Mouse (Mus musculus) A20 (cell line): ENCODE results near the gene Gm45234.

ENCODE experiments used
- DNase-seq: peaks from one replicate; pipeline ENCODE4 v3.0.0-alpha.2; 2011; ENCODE audit warnings: low read depth, low spot score

Gm45234 gene

DNA sequence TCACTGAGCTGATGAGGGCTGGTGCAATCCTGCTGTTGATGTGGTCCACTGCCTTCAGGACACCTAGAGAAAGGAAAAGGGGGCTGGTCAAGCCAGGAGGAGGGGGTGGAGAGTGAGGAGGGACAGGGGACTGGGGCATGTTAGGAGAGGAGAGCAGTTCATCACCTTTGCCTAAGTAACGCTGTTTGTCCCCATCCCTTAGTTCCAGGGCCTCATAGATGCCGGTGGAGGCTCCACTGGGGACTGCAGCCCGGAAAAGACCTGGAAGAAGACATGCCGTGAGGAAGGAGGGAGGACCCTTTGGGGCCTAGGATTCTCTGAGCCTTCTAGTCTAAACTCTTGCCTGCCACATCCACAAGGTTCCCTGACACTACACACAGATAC lies 11.7 kb upstream of the Gm45234 start:
- DNase-seq = no peak

DNA sequence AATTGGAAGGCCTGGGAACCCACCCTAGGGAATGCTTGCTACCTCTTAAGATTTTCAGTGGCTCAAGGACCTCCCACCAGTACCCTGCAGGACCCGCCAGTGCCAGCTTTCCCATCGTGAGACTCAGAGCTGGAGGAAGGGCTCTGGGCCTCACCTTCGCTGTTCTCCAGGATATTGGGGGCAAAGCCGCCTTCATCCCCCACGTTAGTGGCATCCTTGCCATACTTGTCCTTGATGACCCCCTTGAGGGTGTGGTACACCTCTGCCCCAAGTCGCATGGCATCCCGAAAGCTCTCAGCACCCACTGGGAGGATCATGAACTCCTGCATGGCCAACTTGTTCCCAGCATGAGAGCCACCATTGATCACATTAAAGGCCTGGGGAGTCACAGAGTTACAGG lies 10.1 kb upstream of the Gm45234 start:
- no peak for DNase-seq

DNA sequence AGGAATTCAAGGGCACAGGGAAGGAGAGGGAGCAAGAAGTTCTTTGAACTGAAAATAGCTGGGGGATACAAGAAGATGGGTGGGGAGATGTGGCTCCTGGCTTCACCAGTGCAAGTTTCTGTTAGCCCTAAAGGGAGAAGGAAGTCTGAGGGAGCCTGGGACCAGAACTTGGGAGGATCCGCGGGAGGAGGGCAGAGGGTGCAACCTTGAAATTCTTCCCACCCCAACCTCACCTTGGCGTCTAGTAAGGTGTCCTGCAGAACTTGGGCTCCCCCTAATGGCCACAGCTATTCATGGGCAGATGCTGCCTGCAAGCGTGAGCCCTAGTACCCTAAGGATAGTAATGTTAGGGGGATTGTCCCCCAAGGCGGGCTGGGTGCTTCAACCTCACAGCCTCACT lies 3.4 kb upstream of the Gm45234 start:
- DNase-seq = peak; percentile 90

DNA sequence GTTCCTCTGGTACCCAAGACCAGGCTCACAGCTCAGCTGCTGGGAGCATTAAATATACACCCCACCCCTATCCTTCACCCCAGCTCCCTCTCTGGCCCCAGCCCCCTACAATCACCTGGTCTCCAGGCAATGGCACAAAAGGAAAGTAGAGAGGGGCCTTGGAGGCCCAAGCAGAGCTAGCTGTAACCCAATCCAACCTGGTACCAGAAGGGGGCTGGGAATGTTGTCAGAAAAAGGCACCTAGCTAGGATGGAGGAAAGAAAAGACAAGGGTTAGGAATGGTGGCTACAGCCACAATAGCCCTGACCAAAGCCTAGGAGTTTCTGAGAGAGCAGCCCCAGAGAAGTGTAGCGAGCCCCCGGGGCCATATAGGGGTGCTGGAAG lies 3.0 kb upstream of the Gm45234 start:
- DNase-seq = no peak

DNA sequence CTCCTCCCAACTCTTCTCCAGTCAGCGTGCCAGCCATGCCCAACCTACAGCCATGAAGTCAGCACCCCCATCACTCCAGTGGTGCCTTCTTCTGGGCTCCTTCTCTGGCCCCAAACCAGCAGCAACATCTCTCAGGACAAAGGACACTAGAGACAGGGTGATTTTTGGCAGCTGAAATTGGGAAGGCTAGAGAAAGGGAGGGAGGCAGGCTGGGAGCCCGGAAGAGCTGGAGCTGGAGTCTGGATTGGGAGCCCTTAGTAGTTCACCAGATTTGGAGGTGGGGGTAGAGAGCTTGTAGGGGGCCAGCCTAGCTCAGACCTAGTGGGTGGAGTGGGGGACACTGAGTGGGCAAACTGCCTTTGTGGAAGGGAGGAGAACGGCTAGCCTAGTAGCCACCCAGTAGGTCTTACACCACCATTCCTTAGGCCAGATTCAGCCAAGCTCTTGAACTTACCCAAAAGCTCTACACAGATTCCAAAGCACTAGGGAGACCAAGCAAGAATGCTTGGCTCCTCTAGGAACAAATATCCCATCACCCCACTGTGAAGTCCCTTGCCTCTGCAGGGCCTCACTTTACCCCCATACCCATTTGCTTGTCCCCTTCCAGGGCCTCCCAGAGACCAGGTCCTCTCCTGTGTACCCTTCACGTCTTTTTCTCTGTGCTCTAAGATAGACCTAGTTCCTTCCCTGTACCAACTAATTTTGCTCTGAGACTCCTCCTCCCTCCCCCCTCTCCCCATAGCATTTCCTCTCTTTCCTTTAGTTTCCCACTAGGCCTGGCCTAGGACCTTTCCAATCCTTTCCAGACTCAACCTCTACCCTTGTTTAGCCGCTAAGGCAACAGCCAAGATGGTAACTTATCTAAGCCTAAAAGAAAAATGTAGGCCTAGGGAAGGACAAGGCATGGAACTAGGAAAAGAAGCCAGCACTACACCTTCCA lies 2.4 kb upstream of the Gm45234 start:
- DNase-seq = peak; percentile 38

DNA sequence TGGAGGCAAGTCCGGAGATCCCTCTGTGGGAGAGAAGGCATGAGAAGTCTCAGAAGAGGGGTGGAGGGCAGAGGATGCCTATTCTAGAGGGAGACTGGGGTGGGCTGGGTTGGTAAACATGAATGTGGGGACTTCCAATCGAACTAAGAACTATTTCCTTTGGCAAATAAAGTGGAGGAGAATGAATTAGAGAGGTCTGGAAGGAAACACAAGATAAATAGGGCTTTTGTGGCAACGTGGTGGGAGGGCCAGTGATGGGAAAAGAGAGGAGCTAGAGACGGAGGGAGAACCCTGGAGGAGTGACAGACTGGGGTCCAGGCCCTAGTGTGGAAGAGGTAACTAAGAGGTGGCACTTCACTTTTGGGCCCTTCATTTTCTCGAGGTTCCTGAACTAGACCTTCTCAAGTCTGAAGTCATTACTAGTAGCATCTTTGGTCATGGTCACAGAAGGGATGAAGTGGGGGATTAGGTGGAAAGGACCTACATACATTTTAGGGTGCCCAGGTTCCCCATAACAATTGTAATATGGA lies 1.6 kb upstream of the Gm45234 start:
- peak; percentile 48 for DNase-seq

DNA sequence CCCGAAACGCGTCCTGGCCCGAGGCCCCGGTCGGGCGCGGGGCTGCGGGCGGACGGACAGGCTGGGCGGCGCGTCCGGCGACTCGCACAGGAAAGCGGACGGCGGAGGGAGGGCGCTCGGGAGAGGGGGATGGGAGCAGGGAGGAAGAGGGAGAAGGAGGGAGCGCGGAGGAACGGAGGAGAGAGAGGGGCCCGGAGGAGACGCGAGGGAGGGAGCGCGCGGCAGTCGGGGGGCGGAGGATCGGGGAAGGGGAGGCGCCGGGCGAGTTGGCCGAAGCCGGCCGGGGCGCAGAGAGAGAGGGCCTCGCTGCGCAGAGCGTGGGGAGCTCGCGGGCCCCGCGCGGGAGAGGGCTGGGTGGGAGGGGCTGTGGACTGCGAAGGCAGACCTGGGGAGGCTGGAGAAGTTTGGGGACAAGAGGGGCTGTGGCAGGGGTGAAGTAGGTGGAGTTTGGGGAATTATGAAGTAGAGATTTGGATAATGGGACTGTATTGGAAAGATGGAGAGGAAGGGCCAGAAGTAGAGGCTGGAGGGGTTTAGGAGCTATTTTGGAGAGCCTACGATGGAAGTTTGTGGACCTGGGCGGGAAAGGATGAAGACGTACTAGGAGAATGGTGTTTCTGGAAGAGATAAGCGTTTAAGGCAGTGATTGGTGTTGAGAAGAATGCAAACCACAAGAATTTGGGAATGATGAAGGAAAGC lies 980 bp upstream of the Gm45234 start:
- DNase-seq = peak; percentile 77

DNA sequence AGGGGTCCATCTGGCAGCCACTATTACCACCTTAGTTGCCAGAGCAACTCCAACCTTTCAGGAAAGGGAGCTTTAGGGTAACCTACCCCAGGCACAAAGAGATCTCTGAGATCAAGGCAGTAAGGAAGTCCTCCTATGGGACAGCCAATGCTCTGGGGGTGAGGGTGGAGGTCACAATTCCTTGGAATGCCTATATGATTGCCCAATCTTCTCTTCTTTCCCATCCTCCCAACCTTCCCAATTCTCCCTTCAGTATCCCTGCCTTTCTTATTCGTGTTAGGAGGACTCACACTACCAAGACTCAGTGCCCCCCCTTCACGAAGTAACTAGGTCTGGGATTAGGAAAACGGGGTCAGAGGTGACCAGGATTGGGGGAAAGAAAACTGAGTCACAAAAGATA lies 515 bp downstream of the Gm45234 start:
- no peak for DNase-seq

DNA sequence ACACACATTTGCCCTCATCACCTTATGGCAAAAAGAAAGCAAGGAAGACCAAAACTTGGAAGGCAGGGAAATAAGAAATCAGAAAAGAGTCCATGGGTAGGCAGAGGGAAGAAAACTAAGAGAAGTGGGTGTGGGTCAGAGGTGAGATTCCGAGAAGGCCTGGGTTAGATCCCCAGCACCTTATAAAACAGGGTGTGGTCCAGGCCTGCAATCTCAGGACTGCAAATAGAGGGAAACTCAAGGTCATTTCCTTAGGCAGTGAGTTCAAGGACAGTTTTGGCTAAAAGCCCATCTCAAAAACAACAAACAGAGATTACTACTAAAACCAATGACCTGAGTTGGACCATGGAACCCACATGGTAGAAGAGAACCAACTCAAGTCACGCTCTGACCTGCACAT lies 2.0 kb downstream of the Gm45234 start:
- no peak for DNase-seq

DNA sequence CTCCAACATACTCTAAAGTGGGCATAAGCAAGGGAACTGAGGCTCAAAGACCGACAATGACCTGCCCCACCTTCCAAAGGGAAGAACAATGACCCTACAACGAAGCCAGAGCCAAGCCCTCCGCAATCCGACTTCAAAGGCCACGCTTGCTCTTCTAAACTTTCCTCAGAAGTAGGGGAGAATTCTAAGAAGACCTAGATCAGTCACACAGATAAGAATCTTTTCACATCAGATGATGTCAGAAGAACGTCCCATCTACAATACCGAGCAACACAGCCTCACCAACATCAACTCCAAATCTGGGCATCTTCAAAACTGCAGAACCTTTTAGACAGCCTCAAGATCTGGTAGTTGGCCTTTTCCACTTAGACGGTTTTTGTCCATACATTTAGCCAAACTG lies 5.4 kb downstream of the Gm45234 start:
- no peak for DNase-seq

DNA sequence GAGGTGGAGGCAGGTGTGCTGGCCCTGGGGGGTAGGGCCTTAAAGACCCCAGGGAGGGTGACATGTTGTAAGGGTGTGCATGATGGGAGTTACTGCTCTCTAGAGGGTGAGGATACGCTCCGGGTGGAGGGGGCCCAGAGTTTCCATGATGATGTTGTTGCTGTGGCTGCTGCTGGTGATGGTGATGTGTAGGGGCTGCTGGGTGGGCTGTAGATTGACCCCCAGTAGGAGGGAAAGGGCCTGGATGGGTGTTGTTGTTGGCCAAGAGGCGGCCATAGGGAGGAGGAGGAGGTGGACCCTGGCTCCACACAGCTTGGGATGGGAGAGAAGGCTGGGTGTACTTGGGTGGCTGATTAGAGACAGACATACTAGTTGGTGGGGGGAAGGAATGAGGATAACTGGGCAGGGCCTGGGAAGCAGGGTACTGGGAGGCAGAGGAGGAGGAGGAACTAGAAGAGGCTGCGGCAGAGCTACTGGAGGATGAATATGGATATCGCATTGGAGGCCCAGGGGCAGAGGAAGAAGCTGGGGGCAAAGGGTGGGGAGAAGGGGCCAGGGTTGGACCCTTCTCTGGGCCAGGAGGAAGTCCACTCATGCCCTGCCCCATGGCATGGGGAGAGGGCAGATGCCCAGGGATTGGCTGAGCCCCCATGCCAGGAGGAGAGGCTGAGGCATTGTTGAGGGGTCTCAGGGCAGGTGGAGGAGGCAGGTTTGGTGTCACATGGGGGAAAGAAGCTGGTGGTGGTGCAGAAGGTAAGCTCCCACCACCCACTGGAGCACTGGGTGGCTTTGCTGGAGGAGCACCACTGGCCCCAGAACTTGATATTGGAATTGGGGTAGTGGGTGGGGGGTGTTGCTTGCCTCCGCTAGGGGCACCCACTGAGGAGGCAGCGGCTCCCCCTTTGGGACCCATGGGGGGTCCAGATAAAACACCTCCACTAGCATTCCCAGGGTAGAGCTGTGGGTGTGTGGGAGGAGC lies 8.9 kb downstream of the Gm45234 start:
- no peak for DNase-seq

DNA sequence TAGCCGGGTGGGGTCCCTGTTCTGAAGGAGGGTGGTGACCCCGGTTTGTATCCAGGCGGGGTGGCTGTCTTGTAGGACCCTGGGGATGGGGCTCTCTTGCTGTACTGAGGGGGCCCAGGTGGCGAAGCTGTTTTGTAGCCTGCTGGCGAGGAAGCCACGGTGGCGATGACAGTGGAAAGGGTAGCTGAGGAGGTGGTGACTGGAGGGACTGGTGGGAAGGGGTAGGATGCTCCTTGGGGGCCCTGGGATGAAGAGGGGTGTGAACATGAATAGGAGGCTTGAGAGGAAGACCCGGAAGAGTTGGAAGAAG lies 9.6 kb downstream of the Gm45234 start:
- DNase-seq = no peak

DNA sequence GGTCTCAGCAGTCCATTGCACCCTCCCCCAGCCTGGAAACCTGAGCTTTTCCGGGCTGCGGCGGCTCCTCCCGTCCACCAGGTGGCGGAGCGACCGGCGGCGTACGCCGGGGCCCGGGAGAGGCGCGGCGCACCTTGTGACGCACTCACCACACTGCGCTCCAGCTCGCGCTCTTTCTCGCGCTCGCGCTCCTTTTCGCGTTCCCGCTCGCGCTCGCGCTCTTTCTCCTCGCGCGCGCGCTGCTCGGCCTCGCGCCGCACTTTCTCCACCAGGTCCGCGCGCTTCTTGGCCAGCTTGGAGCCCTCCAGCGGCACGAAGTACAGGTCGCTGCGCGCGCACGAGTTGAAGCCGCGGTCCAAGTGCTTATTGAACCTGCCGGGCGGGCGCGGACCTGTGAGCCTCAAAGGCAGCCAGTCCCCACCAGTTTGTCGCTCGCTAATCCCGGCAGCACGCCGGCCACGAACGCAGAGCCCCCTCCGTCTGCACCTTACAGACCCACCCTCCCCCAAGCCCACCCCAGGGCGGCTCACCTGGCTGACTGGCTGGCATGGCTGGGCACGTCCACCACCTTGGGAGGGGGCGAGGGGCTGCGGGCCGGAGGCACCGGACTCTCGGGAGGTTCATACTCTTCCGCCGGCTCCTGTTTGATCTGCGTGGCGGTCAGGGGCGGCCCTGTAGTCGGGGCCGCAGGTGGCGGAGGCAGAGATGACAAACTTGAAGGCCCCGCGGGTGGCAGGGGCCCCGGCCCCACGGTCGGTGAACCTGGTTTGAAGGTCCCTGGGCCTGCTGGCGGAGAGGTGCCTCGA lies 10.1 kb downstream of the Gm45234 start:
- DNase-seq = peak; percentile 98

DNA sequence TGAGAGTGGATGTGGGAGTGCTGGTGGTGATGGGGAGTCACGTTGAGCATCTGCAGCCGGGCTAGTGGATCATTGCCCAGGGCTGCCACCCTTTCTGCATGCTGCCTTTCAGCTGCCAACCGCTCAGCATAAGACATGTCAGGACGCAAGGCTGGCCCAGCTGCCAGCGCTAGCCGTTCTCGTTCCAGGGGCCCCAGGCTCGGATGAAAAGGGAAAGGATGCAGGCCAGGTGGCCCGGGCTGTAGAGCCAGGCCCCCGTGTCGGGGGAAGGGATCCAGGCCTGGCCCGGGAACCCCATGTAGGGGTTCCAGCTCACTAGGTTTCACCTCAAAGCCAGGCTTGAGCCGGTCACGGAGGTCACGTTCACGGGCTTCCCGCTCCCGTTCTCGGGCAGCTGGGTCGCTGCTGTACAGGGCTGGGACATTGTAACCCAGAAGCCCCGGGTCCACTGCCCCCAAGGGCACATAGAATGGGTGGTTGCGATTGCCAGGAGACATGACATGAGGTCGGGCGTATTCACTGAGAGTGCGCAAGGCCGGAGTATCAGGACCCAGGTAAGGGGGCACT lies 11.0 kb downstream of the Gm45234 start:
- no peak for DNase-seq

DNA sequence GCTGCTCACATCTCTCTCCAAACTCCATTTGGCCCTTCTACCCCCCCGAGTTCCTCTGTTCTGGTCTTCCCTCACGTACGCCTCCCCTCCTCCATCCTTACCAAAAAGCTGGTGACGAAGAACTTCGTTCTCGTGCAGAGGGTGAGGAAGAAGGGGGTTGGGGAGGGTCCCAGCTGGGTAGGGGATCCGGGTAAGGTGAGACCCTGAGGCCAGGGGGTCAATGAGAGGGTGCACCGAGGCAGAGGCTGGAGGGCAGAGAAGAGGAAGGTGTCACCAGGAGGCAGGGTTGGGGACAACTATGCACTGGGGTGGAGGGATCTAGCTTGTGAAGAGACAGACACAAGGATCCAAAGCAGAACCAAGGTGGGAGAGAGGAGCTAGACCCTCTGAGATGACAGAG lies 12.2 kb downstream of the Gm45234 start:
- no peak for DNase-seq

DNA sequence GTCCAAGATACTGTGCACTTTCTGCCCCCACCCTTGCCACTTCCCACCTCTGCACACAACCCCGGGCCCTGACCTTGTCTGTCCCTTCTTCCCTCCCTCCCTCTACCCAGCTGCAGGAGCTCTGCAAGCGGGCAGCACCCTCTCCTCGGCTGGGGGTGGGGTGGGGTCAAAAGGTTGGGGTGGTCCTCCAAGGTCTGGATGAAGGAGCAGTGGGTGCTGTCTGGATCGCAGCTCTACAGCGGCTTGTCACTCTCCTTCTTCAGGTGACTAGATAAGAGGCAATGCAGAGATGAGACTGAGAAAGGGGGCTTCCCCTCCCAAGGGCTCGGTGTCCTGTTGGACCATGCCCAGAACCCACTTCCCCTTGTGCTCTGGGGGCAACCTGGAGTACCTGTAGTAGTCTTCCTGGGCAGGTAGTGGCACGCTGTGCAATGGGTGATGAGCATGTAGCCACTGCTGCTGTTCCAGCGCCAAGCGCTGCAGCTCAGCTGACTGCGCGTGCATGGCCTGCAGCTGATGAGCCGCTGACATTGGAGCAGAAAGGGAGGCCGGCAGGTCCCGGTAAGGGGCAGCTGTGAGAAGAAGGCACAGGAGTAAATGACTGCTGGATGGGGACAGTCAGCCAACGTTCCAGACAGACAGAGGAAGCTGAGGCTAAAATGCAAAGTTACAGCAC lies 12.8 kb downstream of the Gm45234 start:
- DNase-seq = peak; percentile 45

DNA sequence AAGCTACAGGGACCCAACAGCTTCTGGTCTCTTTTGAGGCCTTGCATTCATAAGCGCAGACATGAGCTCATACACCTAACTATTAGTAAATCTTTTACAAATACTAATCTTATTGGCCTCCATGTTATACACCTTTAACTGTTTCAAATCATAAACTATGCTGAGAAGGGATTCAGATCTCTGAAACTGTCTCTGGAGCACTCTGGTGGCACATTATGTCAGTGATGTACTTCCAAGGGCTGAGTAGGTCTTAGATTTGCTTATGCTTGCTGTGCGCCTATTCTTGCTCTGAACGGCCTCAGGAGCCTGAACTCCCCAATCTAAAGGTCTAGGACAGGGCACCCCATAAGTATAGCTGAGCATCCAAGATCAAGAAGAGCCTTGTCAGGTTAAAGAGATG lies 14.0 kb downstream of the Gm45234 start:
- no peak for DNase-seq

DNA sequence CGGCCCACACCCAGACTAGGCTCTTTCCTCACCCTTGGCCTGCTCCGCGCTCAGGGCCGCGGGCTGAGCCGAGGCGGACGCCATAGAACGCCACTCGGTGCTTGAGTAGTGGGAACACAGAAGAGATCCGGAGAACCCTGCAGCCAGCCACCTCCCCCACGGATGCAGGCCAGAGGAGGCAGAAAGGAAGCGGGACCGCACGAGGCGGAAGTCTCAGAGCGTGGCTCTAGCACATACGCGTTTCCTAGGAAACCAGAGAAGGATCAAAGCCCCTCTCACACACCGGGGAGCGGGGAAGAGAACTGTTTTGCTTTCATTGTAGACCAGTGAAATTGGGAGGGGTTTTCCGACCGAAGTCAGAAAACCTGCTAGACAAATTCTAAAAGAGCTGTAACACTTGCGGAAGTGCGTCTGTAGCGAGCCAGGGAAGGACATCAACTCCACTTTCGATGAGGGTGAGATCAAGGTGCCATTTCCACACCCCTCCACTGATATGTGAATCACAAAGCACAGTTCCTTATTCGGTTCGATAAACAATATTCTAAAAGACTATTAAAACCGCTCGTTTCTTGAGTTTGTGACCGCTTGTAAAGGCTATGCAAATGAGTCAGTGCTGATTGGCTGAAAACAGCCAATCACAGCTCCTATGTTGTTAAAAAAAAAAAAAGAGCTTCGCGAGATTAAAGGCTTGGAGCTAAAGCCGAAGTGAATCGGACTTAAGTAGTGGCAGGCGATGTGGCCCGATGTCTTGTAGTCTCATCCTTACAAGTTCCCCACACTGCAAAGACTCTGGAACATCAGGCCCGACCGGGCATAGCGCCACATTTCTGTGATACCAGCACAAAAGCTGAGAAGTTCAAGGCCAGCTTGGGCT lies 14.7 kb downstream of the Gm45234 start, which contains the start of gene Grcc10:
TSS of gene Grcc10 (minus strand) at position 487 of the 874 bp plus-strand sequence.
- DNase-seq = peak; percentile 92
